Comparison of ENCODE assay signal across 32 mouse cellular contexts in genomic region chr2:152543478-152543877, GRCm38 (mm10). TPM values are rescaled to one million over a fixed set of nuclear protein-coding genes. Genes with fewer than 3 reads are reported as not detected.
DNase-seq lines count a peak whose midpoint lies in the region; ATAC-seq and TF ChIP-seq lines count a peak whose summit lies in the region.
"Had no signal": no experiment of that assay in that cellular context is flagged by ENCODE, and none has a peak within 500 bp of the region (broad histone marks: within the 10 kb centered on the region; RNA-seq: fewer than 3 reads in every experiment).

No protein-coding gene starts in this region.

- peak; percentile 5 for DNase-seq in lung, embryonic 14.5 days
- no peak for DNase-seq in lung, adult 2 months
- peak; percentile 33 for DNase-seq in ZHBTc4 (ENCODE audit: low read depth, low spot score)
- DNase-seq in kidney, adult 18-20 months = peak; percentile 43
- peak; percentile 36 for DNase-seq in kidney, postnatal 0 days (ENCODE audit: low spot score)
- no peak for DNase-seq in heart, postnatal 4 days
- DNase-seq in adrenal gland, postnatal 10 days = no peak
- DNase-seq: cerebellum, adult 11 months; cerebellum, adult 9-11 months; forebrain, postnatal 0 days; gastrocnemius, postnatal 36 days; heart, adult 2 months; left cerebral cortex, postnatal 4 days; retina, postnatal 1 day; thymus, postnatal 25 days had no signal

- no peak for TF ChIP-seq POLR2A in lung, adult 2 months (IDR thresholded peaks at IDR 0.05; ENCODE audit: borderline replicate concordance, extremely low read depth, low read depth, low read length)

- no peak overlapping the region for H3K4me2 ChIP-seq in lung, embryonic 14.5 days
- no peak overlapping the region for H3K4me2 ChIP-seq in kidney, postnatal 0 days (ENCODE audit: low read length)
- H3K4me2 ChIP-seq in liver, embryonic 12.5 days = no peak overlapping the region
- H3K4me2 ChIP-seq: heart, embryonic 13.5 days; hindbrain, embryonic 15.5 days; limb, embryonic 15.5 days; liver, embryonic 15.5 days; neural tube, embryonic 13.5 days had no signal

- no peak overlapping the region for H3K4me3 ChIP-seq in lung, embryonic 14.5 days (ENCODE audit: low read depth, low read length)
- no peak overlapping the region for H3K4me3 ChIP-seq in lung, adult 2 months (replicated peaks; ENCODE audit: extremely low read depth, low read depth, low read length)
- H3K4me3 ChIP-seq in kidney, postnatal 0 days (replicated peaks; ENCODE audit: low read depth, low read length) = no peak overlapping the region
- H3K4me3 ChIP-seq in liver, embryonic 12.5 days = no peak overlapping the region
- H3K4me3 ChIP-seq: forebrain, embryonic 10.5 days; heart, adult 2 months; heart, embryonic 13.5 days; hindbrain, embryonic 15.5 days; limb, embryonic 15.5 days; liver, embryonic 15.5 days; midbrain, embryonic 10.5 days; myocyte; neural tube, embryonic 13.5 days had no signal

- no peaks in the 10 kb centered on the region for H3K9me3 ChIP-seq in lung, embryonic 14.5 days (ENCODE audit: low read depth, low read length)
- no peaks in the 10 kb centered on the region for H3K9me3 ChIP-seq in kidney, postnatal 0 days (replicated peaks; ENCODE audit: low read length)
- H3K9me3 ChIP-seq in liver, embryonic 12.5 days (replicated peaks) = no peaks in the 10 kb centered on the region
- H3K9me3 ChIP-seq: hindbrain, embryonic 15.5 days; limb, embryonic 15.5 days; liver, embryonic 15.5 days; neural tube, embryonic 13.5 days had no signal

- H3K27ac ChIP-seq in lung, embryonic 14.5 days (ENCODE audit: low read depth) = no peak overlapping the region
- H3K27ac ChIP-seq in kidney, postnatal 0 days = peak overlapping the region; percentile 50; the same call in 1 of the 2 replicates
- H3K27ac ChIP-seq in liver, embryonic 12.5 days = no peak overlapping the region
- H3K27ac ChIP-seq: forebrain, embryonic 10.5 days; heart, adult 2 months; heart, embryonic 13.5 days; hindbrain, embryonic 15.5 days; limb, embryonic 15.5 days; liver, embryonic 15.5 days; midbrain, embryonic 10.5 days; neural tube, embryonic 13.5 days had no signal

- H3K9ac ChIP-seq in lung, embryonic 14.5 days = no peak overlapping the region
- H3K9ac ChIP-seq in kidney, postnatal 0 days (ENCODE audit: low read depth, low read length) = no peak overlapping the region
- no peak overlapping the region for H3K9ac ChIP-seq in liver, embryonic 12.5 days
- H3K9ac ChIP-seq: forebrain, postnatal 0 days; heart, embryonic 13.5 days; hindbrain, embryonic 15.5 days; limb, embryonic 15.5 days; liver, embryonic 15.5 days; neural tube, embryonic 13.5 days had no signal

- no peaks in the 10 kb centered on the region for H3K4me1 ChIP-seq in lung, embryonic 14.5 days (ENCODE audit: insufficient read depth)
- H3K4me1 ChIP-seq in lung, adult 2 months (ENCODE audit: control insufficient read depth, insufficient read depth, low read length) = no peaks in the 10 kb centered on the region
- 0 out of 2 replicates have a peak, but pooled peaks cover 9% of the 10 kb centered on the region for H3K4me1 ChIP-seq in kidney, postnatal 0 days (replicated peaks; ENCODE audit: insufficient read depth, low read length)
- no peaks in the 10 kb centered on the region for H3K4me1 ChIP-seq in liver, embryonic 12.5 days
- H3K4me1 ChIP-seq: hindbrain, embryonic 15.5 days; liver, embryonic 15.5 days; midbrain, embryonic 10.5 days; neural tube, embryonic 13.5 days had no signal

- WGBS in lung, embryonic 14.5 days = 55% methylated on average over 4 of the region's 4 CpGs
- WGBS in lung, adult 2 months = 62% methylated on average over 4 of the region's 4 CpGs
- whole genome bisulfite sequencing in kidney, postnatal 0 days = 38% methylated on average over 4 of the region's 4 CpGs
- WGBS in liver, embryonic 12.5 days (ENCODE audit: insufficient replicate concordance) = 65% methylated on average over 4 of the region's 4 CpGs

- ATAC-seq in lung, embryonic 14.5 days (ENCODE audit: insufficient read depth) = no peak
- peak; percentile 41 for ATAC-seq in kidney, postnatal 0 days (replicated peaks; ENCODE audit: low FRiP score, low read depth)
- ATAC-seq in liver, embryonic 12.5 days = no peak
- ATAC-seq: forebrain, postnatal 0 days; midbrain, embryonic 16.5 days had no signal

- no peak for TF ChIP-seq CTCF in lung, embryonic 14.5 days (IDR thresholded peaks at IDR 0.05; ENCODE audit: low read depth)
- no peak for TF ChIP-seq CTCF in lung, adult 2 months (IDR thresholded peaks at IDR 0.05; ENCODE audit: insufficient read depth, low read length)
- no peak for TF ChIP-seq CTCF in kidney, postnatal 0 days (IDR thresholded peaks at IDR 0.05; ENCODE audit: low read depth)

- no peaks in the 10 kb centered on the region for H3K36me3 ChIP-seq in lung, embryonic 14.5 days (ENCODE audit: insufficient read depth)
- no peaks in the 10 kb centered on the region for H3K36me3 ChIP-seq in kidney, postnatal 0 days (ENCODE audit: insufficient read depth, low read length)
- no peaks in the 10 kb centered on the region for H3K36me3 ChIP-seq in liver, embryonic 12.5 days
- H3K36me3 ChIP-seq: forebrain, embryonic 10.5 days; heart, embryonic 13.5 days; hindbrain, embryonic 15.5 days; limb, embryonic 15.5 days; liver, embryonic 15.5 days; midbrain, embryonic 10.5 days; neural tube, embryonic 13.5 days had no signal

- no peaks in the 10 kb centered on the region for H3K27me3 ChIP-seq in lung, embryonic 14.5 days (ENCODE audit: insufficient read depth, low read length)
- no peaks in the 10 kb centered on the region for H3K27me3 ChIP-seq in kidney, postnatal 0 days (ENCODE audit: insufficient read depth, low read length)
- no peaks in the 10 kb centered on the region; the same call in 1 of the 2 replicates for H3K27me3 ChIP-seq in liver, embryonic 12.5 days (replicated peaks)
- H3K27me3 ChIP-seq: heart, embryonic 13.5 days; hindbrain, embryonic 15.5 days; limb, embryonic 15.5 days; liver, embryonic 15.5 days; neural tube, embryonic 13.5 days had no signal

RNA-seq across cellular contexts. Expression of gene Defb29, which starts 3.6 kb away (rescaled TPM):
- polyA plus RNA-seq in lung, embryonic 14.5 days (2014; fragmentation: Nextera tagmentation; extraction: Ambion mirVana) = not detected in 2 replicates
- not detected in 2 replicates for polyA plus RNA-seq in lung, adult 2 months (2012; rRNA removed)
- 48.4 and 64.8 TPM in 2 replicates for polyA plus RNA-seq in kidney, postnatal 0 days (2015; fragmentation: Nextera tagmentation; extraction: Ambion mirVana)
- total RNA-seq in heart, postnatal 4 days (2021) = not detected
- not detected for total RNA-seq in adrenal gland, postnatal 10 days (2021)
- not detected in 2 replicates for polyA plus RNA-seq in liver, embryonic 12.5 days (2016; fragmentation: Nextera tagmentation; extraction: Ambion mirVana)
- total RNA-seq: adrenal gland, postnatal 4 days; forebrain, postnatal 0 days; gastrocnemius, postnatal 36 days; heart, adult 2 months; heart, postnatal 25 days; layer of hippocampus, adult 8-10 months; left cerebral cortex, postnatal 4 days had no signal
- polyA plus RNA-seq: cortical plate, adult 2 months; embryonic facial prominence, embryonic 11.5 days; forebrain, embryonic 10.5 days; forebrain, postnatal 0 days; heart, adult 2 months; heart, embryonic 13.5 days; hindbrain, embryonic 15.5 days; intestine, embryonic 14.5 days; limb, embryonic 15.5 days; liver, embryonic 15.5 days; midbrain, embryonic 10.5 days; midbrain, embryonic 16.5 days; myocyte; neural tube, embryonic 13.5 days; spleen, adult 2 months had no signal

RNA-seq across cellular contexts. Expression of gene Defb28, which starts 25.4 kb away (rescaled TPM):
- polyA plus RNA-seq in lung, embryonic 14.5 days (2014; fragmentation: Nextera tagmentation; extraction: Ambion mirVana) = not detected in 2 replicates
- not detected in 2 replicates for polyA plus RNA-seq in lung, adult 2 months (2012; rRNA removed)
- 1.1 and 1.8 TPM in 2 replicates for polyA plus RNA-seq in kidney, postnatal 0 days (2015; fragmentation: Nextera tagmentation; extraction: Ambion mirVana)
- not detected for total RNA-seq in heart, postnatal 4 days (2021)
- not detected for total RNA-seq in adrenal gland, postnatal 10 days (2021)
- not detected in 2 replicates for polyA plus RNA-seq in liver, embryonic 12.5 days (2016; fragmentation: Nextera tagmentation; extraction: Ambion mirVana)
- total RNA-seq: adrenal gland, postnatal 4 days; forebrain, postnatal 0 days; gastrocnemius, postnatal 36 days; heart, adult 2 months; heart, postnatal 25 days; layer of hippocampus, adult 8-10 months; left cerebral cortex, postnatal 4 days had no signal
- polyA plus RNA-seq: cortical plate, adult 2 months; embryonic facial prominence, embryonic 11.5 days; forebrain, embryonic 10.5 days; forebrain, postnatal 0 days; heart, adult 2 months; heart, embryonic 13.5 days; hindbrain, embryonic 15.5 days; intestine, embryonic 14.5 days; limb, embryonic 15.5 days; liver, embryonic 15.5 days; midbrain, embryonic 10.5 days; midbrain, embryonic 16.5 days; myocyte; neural tube, embryonic 13.5 days; spleen, adult 2 months had no signal

RNA-seq across cellular contexts. Expression of gene Gm17416, which starts 25.7 kb away (rescaled TPM):
- not detected in 2 replicates for polyA plus RNA-seq in lung, embryonic 14.5 days (2014; fragmentation: Nextera tagmentation; extraction: Ambion mirVana)
- polyA plus RNA-seq in lung, adult 2 months (2012; rRNA removed) = not detected in 2 replicates
- polyA plus RNA-seq in kidney, postnatal 0 days (2015; fragmentation: Nextera tagmentation; extraction: Ambion mirVana) = 4.4 and 6.1 TPM in 2 replicates
- not detected for total RNA-seq in heart, postnatal 4 days (2021)
- not detected for total RNA-seq in adrenal gland, postnatal 10 days (2021)
- not detected in 2 replicates for polyA plus RNA-seq in liver, embryonic 12.5 days (2016; fragmentation: Nextera tagmentation; extraction: Ambion mirVana)
- total RNA-seq: adrenal gland, postnatal 4 days; forebrain, postnatal 0 days; gastrocnemius, postnatal 36 days; heart, adult 2 months; heart, postnatal 25 days; layer of hippocampus, adult 8-10 months; left cerebral cortex, postnatal 4 days had no signal
- polyA plus RNA-seq: cortical plate, adult 2 months; embryonic facial prominence, embryonic 11.5 days; forebrain, embryonic 10.5 days; forebrain, postnatal 0 days; heart, adult 2 months; heart, embryonic 13.5 days; hindbrain, embryonic 15.5 days; intestine, embryonic 14.5 days; limb, embryonic 15.5 days; liver, embryonic 15.5 days; midbrain, embryonic 10.5 days; midbrain, embryonic 16.5 days; myocyte; neural tube, embryonic 13.5 days; spleen, adult 2 months had no signal

RNA-seq across cellular contexts. Expression of gene Defb21, which starts 29.1 kb away (rescaled TPM):
- polyA plus RNA-seq in lung, embryonic 14.5 days (2014; fragmentation: Nextera tagmentation; extraction: Ambion mirVana) = not detected in 2 replicates
- polyA plus RNA-seq in lung, adult 2 months (2012; rRNA removed) = not detected in 2 replicates
- polyA plus RNA-seq in kidney, postnatal 0 days (2015; fragmentation: Nextera tagmentation; extraction: Ambion mirVana) = not detected in 2 replicates
- not detected for total RNA-seq in heart, postnatal 4 days (2021)
- not detected for total RNA-seq in adrenal gland, postnatal 10 days (2021)
- not detected in 2 replicates for polyA plus RNA-seq in liver, embryonic 12.5 days (2016; fragmentation: Nextera tagmentation; extraction: Ambion mirVana)
- total RNA-seq: adrenal gland, postnatal 4 days; forebrain, postnatal 0 days; gastrocnemius, postnatal 36 days; heart, adult 2 months; heart, postnatal 25 days; layer of hippocampus, adult 8-10 months; left cerebral cortex, postnatal 4 days had no signal
- polyA plus RNA-seq: cortical plate, adult 2 months; embryonic facial prominence, embryonic 11.5 days; forebrain, embryonic 10.5 days; forebrain, postnatal 0 days; heart, adult 2 months; heart, embryonic 13.5 days; hindbrain, embryonic 15.5 days; intestine, embryonic 14.5 days; limb, embryonic 15.5 days; liver, embryonic 15.5 days; midbrain, embryonic 10.5 days; midbrain, embryonic 16.5 days; myocyte; neural tube, embryonic 13.5 days; spleen, adult 2 months had no signal

RNA-seq across cellular contexts. Expression of gene Defb26, which starts 32.0 kb away (rescaled TPM):
- not detected in 2 replicates for polyA plus RNA-seq in lung, embryonic 14.5 days (2014; fragmentation: Nextera tagmentation; extraction: Ambion mirVana)
- not detected in 2 replicates for polyA plus RNA-seq in lung, adult 2 months (2012; rRNA removed)
- 0.27 TPM in 1 of 2 replicates, not detected in the other for polyA plus RNA-seq in kidney, postnatal 0 days (2015; fragmentation: Nextera tagmentation; extraction: Ambion mirVana)
- total RNA-seq in heart, postnatal 4 days (2021) = not detected
- total RNA-seq in adrenal gland, postnatal 10 days (2021) = not detected
- not detected in 2 replicates for polyA plus RNA-seq in liver, embryonic 12.5 days (2016; fragmentation: Nextera tagmentation; extraction: Ambion mirVana)
- total RNA-seq: adrenal gland, postnatal 4 days; forebrain, postnatal 0 days; gastrocnemius, postnatal 36 days; heart, adult 2 months; heart, postnatal 25 days; layer of hippocampus, adult 8-10 months; left cerebral cortex, postnatal 4 days had no signal
- polyA plus RNA-seq: cortical plate, adult 2 months; embryonic facial prominence, embryonic 11.5 days; forebrain, embryonic 10.5 days; forebrain, postnatal 0 days; heart, adult 2 months; heart, embryonic 13.5 days; hindbrain, embryonic 15.5 days; intestine, embryonic 14.5 days; limb, embryonic 15.5 days; liver, embryonic 15.5 days; midbrain, embryonic 10.5 days; midbrain, embryonic 16.5 days; myocyte; neural tube, embryonic 13.5 days; spleen, adult 2 months had no signal

Comparison
In these comparisons a context has a peak if more than half of its experiments do, and no peak if none do; other contexts are left out.
1. DNase-seq: peak in lung, embryonic 14.5 days (single experiment), ZHBTc4 (single experiment), kidney, adult 18-20 months (single experiment) and kidney, postnatal 0 days (single experiment); none in lung, adult 2 months (single experiment), heart, postnatal 4 days (single experiment) and adrenal gland, postnatal 10 days (single experiment).
2. RNA of gene Defb29, which starts 3.6 kb away (polyA plus RNA-seq): 48.4 to 64.8 TPM in kidney, postnatal 0 days; not detected in lung, embryonic 14.5 days, not detected in lung, adult 2 months and not detected in liver, embryonic 12.5 days; every median in the first group is over 10 times any median in the second.